Mouse (Mus musculus): ENCODE results near the gene Mapk10.

- TF ChIP-seq CTCF (IDR thresholded peaks at IDR 0.05; ENCODE audit: insufficient read depth, low read length): no peak
- no peak for TF ChIP-seq POLR2A (IDR thresholded peaks at IDR 0.05; ENCODE audit: borderline replicate concordance, extremely low read depth, low read depth, low read length)
Measured at GRCm38 (mm10) chr5:102892226-102892625, 318.9 kb downstream of the Mapk10 start.
